Mouse (Mus musculus): ENCODE measurements at regions not wholly inside any gene's neighbourhood (a gene's known extent, or its start where the extent isn't known, plus 50 kb on each side); places are given as distances from the start of the nearest gene placed in this dataset.
"Not testable (repeated sequence)": the region's sequence is repeated elsewhere in the genome, so short reads cannot be mapped to it uniquely, and the experiment has no call there.

DNA sequence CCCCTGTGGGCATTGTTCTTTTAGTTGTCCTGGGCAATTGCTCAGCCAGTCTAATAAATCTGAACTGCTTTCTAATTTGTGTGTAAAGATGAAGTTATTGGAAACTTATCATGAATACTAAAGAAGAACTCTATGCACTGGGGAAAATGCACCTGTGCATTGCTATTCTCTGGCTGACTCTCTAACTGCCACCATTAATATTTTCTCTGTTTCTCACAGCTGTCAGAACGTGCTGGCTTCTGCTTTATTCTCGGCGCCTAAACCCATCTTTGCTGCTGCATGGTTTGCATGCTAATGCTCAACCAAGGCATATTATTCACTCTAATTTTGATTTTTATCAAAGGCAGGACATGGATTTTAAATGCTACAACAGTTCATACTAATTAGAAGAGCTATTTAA, 128.9 kb upstream of the Gm527 start:
- DNase-seq (ENCODE audit: low spot score in 2 of 2), result no peak

DNA sequence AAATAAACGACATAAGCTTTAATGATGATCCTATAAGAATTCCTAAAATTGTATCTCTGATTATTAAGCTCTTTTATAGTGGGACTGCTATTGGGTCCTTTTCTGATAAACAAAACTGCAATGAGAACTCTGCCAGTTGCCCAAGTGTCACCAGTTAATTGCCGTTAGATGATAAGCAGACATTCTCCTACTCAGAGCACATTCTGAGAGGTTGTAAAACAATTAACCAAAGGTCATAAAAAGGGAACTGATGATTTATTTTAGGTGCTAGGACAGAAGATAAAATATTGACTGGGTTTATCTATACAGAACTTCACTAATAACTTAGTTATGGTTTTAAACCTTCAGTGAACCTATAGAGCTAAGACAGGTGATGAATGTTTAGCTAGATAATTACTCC, 109.2 kb upstream of the Gm527 start:
- not testable (repeated sequence) for DNase-seq (ENCODE audit: low spot score in 2 of 2)

DNA sequence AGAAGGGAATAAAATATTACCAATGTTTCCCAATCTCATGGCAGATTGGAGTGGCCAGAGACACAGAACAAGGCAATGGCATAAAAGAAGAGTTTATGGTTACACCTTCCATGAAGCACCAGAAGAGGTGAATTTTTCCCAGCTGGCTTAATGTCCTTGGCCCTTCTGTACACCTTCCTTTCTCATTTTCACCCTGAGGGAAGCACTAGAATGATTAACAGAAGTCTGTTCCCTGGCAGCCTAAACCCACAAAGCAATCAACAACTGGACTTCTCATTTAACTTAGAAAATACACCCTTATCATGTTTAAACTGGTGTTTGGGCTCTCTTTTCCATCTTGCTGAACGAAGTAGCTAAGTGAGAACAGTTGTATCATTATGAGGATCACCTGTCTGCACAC, 107.6 kb upstream of the Gm527 start:
- no peak for DNase-seq (ENCODE audit: low spot score in 2 of 2)

DNA sequence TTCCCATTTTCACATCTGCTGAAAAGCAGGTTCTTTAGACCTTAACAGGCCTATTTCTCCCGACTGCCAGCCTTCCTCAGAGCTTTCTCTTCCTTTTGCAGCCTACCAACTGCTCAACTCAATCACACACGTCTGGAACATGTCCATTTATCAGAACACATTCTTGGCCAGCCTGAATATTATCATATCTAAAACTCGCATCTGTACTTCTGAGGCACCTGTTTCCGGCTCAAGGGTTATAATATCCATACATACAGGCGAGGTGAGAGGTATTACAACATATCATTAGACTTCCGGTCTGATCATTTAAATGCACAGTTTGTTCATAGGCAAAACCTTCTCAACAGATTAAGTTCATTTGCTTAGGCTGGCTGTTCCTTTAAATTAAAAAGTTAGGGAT, 101.8 kb upstream of the Gm527 start:
- DNase-seq (ENCODE audit: low spot score in 2 of 2), result no peak

DNA sequence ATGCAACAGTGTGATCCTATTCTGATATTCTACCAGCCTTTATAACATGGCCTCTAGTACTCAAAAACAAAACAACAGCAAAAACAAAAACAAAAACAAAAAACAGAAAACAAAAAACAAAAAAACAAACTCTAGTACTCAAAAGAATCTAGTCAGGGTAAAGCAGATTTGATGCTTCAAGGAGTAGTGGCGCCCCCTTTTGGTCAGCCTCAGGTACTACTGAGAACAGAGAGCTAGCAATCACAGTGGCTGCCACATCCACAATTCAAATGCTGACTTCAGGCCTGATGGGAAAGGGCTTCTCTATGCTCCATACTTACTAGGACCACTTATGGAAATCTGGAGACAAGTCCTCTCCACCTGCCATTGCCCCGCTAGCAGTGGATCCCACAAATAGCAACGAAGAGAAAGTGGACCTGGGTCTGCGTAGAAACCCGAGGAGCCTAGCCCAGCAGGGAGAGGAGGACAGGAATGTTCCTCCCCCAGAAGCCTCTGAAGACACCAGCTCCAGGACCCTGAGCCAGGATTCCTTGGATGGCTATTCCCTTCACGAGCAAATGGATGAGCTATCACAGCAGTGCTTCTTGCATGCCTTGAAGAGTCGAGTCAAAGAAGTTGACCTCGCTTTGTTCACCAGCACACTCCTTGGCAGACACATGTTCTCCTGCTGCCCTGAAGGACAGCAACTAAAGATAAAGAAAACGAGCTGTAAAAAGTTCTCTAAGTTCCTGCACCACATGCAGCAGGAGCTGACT, 100.5 kb upstream of the Gm527 start:
- no peak for DNase-seq (ENCODE audit: low spot score in 2 of 2)

DNA sequence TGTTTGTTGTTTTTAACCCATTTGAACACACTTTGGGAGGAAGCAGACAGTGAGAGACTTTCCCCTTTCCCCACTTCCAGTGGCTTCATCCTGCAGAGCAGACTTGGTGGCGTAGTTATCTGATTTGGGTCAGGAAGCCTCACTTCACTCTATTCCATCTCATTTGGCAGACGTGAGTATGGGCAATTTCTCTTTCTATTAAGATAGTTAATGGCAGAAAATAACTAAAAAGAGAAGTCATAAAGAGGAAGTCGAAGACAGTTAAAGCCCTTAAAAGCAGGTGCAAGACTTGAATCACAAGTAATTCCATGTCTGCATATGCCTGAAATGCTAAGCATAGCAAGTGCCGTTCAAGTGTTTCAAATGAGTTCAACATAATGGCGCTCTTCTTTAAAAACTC, 97.0 kb upstream of the Gm527 start:
- DNase-seq (ENCODE audit: low spot score in 2 of 2), result no peak

DNA sequence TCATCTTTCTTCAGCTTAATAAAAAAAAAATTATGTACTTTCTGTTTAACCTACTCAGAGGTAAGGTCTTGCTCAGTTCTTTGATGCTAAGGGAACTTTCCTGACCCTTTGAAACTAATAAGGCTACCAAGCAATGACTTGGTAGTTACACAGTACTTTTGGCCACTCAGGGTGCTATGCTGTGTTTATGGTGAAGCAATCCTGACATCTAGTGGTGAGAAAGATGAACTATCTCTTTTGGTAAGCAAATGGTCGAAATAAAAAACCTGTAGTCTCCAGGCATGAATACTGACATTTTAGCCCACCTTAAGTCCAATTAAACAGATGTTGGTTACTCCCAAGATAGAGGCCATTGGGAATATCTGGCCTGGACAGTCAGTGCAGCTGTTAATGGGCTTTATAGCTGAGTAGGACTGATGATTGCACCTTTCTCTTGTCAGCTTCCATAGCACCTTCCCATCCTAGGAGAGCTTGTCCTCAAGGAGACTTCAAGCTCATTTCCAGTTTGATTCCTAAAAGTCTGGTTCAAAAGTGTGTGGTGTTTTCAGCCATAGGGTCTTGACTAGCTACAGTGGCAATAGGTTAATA, 88.0 kb upstream of the Gm527 start:
- DNase-seq (ENCODE audit: low spot score in 2 of 2), result peak in 1 of 2 experiments; percentile 50

DNA sequence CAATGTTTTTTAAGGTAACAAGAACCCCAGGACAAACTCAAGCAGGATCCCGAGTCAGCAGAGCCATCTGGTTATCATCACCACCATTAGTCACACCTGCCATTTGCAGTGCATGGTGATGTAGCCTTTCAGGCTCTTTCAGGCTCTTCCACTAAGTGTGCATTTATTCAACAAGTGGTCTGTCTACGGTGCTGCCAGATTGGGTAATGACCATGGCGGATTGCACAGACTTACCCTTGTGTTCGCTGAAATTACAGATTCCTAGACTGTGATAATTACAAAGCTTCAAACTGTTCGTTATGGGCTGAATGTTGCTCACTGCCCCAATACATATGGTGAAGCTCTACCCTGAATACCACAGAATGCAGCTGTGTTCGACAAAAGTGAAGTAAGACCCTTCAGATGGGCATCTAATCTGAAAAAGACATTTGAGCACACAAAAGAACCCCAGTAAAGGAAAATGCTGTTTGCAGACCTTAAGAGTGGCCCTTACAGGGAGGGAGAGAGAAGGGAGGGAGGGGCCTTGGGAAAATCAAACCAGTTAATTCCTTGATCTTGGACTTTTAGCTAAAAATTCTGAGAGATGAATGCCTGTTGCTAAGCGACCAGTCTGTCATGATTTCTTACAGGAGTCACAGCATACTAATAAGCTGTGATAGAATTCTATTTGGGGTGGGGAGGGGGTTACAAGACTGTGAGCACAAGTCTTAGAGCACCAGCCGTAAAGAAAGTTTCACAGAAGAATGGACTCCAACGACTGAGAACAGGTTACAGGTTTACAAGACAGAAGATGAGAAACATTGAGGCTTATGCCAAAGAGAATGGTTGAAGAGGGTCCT, 85.2 kb upstream of the Gm527 start:
- peak; percentile 9 to 18 for DNase-seq (ENCODE audit: low spot score in 2 of 2)

DNA sequence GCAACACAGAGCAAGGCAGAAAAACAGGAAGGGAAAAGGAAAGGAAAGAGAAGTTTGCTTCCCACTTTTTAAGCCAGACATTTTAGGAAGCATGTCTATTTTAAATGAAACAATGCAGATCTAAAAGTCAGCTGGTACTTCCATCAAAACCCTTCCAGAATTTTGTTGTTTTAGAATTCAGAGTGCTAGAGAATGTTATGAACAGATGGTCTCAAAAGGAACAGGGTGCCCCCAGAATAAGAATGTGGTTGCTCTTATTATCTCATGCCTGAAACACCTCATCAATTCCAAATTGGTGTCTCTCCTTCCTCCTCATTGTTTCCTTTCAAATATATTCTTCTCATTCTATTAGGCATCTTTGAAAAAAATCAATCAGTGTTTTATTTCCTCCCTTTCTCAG, 60.0 kb upstream of the Gm527 start:
- DNase-seq (ENCODE audit: low spot score in 2 of 2), result peak in 1 of 2 experiments; percentile 51
